Mouse (Mus musculus): Measurements from ENCODE around the gene H2-Ke6. TPM values are rescaled to one million over a fixed set of nuclear protein-coding genes. Genes with fewer than 3 reads are reported as not detected.

H2-Ke6 gene
- polyA plus RNA-seq, 1 experiment = 24.5 TPM

GRCm38 (mm10) chr17:34029150-34029889, 1.5 kb upstream of the H2-Ke6 start:
- H3K4me1 ChIP-seq (ENCODE audit: control insufficient read depth, insufficient read depth, low read length) = peaks cover 49% of the 10 kb centered on the region
- H3K4me3 ChIP-seq (ENCODE audit: control insufficient read depth, low read depth, low read length) = no peak overlapping the region
- no peaks in the 10 kb centered on the region for H3K36me3 ChIP-seq (ENCODE audit: control insufficient read depth, insufficient read depth, low read length)
- H3K27me3 ChIP-seq (ENCODE audit: control insufficient read depth, insufficient read depth, low read length) = no peaks in the 10 kb centered on the region
- TF ChIP-seq POLR2A (IDR thresholded peaks at IDR 0.05; ENCODE audit: control insufficient read depth, low read depth, low read length) = no peak
- no peak overlapping the region for H3K27ac ChIP-seq (ENCODE audit: control insufficient read depth, insufficient read depth, low read depth, low read length)

- Histone ChIP-seq H3K4me3 (ENCODE audit: control insufficient read depth, low read depth, low read length) (no peak overlapping the region), H3K27ac (ENCODE audit: control insufficient read depth, insufficient read depth, low read depth, low read length) (no peak overlapping the region), H3K4me1 (ENCODE audit: control insufficient read depth, insufficient read depth, low read length) (peaks cover 52% of the 10 kb centered on the region), H3K27me3 (ENCODE audit: control insufficient read depth, insufficient read depth, low read length) (no peaks in the 10 kb centered on the region), H3K36me3 (ENCODE audit: control insufficient read depth, insufficient read depth, low read length) (no peaks in the 10 kb centered on the region)
- TF ChIP-seq POLR2A (IDR thresholded peaks at IDR 0.05; ENCODE audit: control insufficient read depth, low read depth, low read length) (no peak), CTCF (IDR thresholded peaks at IDR 0.05; ENCODE audit: control insufficient read depth, insufficient read depth, insufficient replicate concordance, low read depth, low read length) (no peak)
Measured at GRCm38 (mm10) chr17:34028501-34029149, 765 bp upstream of the H2-Ke6 start.

GRCm38 (mm10) chr17:34026917-34027655, 774 bp downstream of the H2-Ke6 start:
- TF ChIP-seq CTCF (IDR thresholded peaks at IDR 0.05; ENCODE audit: control insufficient read depth, insufficient read depth, insufficient replicate concordance, low read depth, low read length) (no peak), POLR2A (IDR thresholded peaks at IDR 0.05; ENCODE audit: control insufficient read depth, low read depth, low read length) (0 out of 2 replicates have a peak, but pooled peaks have one; percentile 17)
- Histone ChIP-seq H3K27me3 (ENCODE audit: control insufficient read depth, insufficient read depth, low read length) (no peaks in the 10 kb centered on the region), H3K27ac (ENCODE audit: control insufficient read depth, insufficient read depth, low read depth, low read length) (peak overlapping the region; percentile 52), H3K4me1 (ENCODE audit: control insufficient read depth, insufficient read depth, low read length) (peaks cover 46% of the 10 kb centered on the region), H3K36me3 (ENCODE audit: control insufficient read depth, insufficient read depth, low read length) (peaks cover 2% of the 10 kb centered on the region; the same call in 1 of the 2 replicates), H3K4me3 (ENCODE audit: control insufficient read depth, low read depth, low read length) (peak overlapping the region; percentile 83)

- H3K27ac ChIP-seq (ENCODE audit: control insufficient read depth, insufficient read depth, low read depth, low read length) = no peak overlapping the region
- H3K36me3 ChIP-seq (ENCODE audit: control insufficient read depth, insufficient read depth, low read length) = peaks cover 2% of the 10 kb centered on the region; the same call in 1 of the 2 replicates
- H3K4me1 ChIP-seq (ENCODE audit: control insufficient read depth, insufficient read depth, low read length) = peaks cover 48% of the 10 kb centered on the region
- H3K4me3 ChIP-seq (ENCODE audit: control insufficient read depth, low read depth, low read length) = no peak overlapping the region
- no peak for TF ChIP-seq CTCF (IDR thresholded peaks at IDR 0.05; ENCODE audit: control insufficient read depth, insufficient read depth, insufficient replicate concordance, low read depth, low read length)
- TF ChIP-seq POLR2A (IDR thresholded peaks at IDR 0.05; ENCODE audit: control insufficient read depth, low read depth, low read length) = no peak
- H3K27me3 ChIP-seq (ENCODE audit: control insufficient read depth, insufficient read depth, low read length) = no peaks in the 10 kb centered on the region
Measured at GRCm38 (mm10) chr17:34026221-34026620, 1.6 kb downstream of the H2-Ke6 start.

- Histone ChIP-seq H3K4me3 (ENCODE audit: control insufficient read depth, low read depth, low read length) (no peak overlapping the region), H3K36me3 (ENCODE audit: control insufficient read depth, insufficient read depth, low read length) (peaks cover 2% of the 10 kb centered on the region; the same call in 1 of the 2 replicates), H3K4me1 (ENCODE audit: control insufficient read depth, insufficient read depth, low read length) (peaks cover 48% of the 10 kb centered on the region), H3K27ac (ENCODE audit: control insufficient read depth, insufficient read depth, low read depth, low read length) (no peak overlapping the region), H3K27me3 (ENCODE audit: control insufficient read depth, insufficient read depth, low read length) (no peaks in the 10 kb centered on the region)
- TF ChIP-seq POLR2A (IDR thresholded peaks at IDR 0.05; ENCODE audit: control insufficient read depth, low read depth, low read length) = no peak
- TF ChIP-seq CTCF (IDR thresholded peaks at IDR 0.05; ENCODE audit: control insufficient read depth, insufficient read depth, insufficient replicate concordance, low read depth, low read length) = no peak
Measured at GRCm38 (mm10) chr17:34025756-34026151, 2.1 kb downstream of the H2-Ke6 start.

GRCm38 (mm10) chr17:34024861-34025755, 2.8 kb downstream of the H2-Ke6 start:
- peak overlapping the region; percentile 12 for H3K27ac ChIP-seq (ENCODE audit: control insufficient read depth, insufficient read depth, low read depth, low read length)
- H3K4me1 ChIP-seq (ENCODE audit: control insufficient read depth, insufficient read depth, low read length) = peaks cover 44% of the 10 kb centered on the region

More at GRCm38 (mm10) chr17:34024861-34025755, 2.8 kb downstream of the H2-Ke6 start:
- H3K4me3 ChIP-seq (ENCODE audit: control insufficient read depth, low read depth, low read length) = peak overlapping the region; percentile 85
- H3K27me3 ChIP-seq (ENCODE audit: control insufficient read depth, insufficient read depth, low read length) = no peaks in the 10 kb centered on the region
- H3K36me3 ChIP-seq (ENCODE audit: control insufficient read depth, insufficient read depth, low read length) = peaks cover 2% of the 10 kb centered on the region; the same call in 1 of the 2 replicates
- no peak for TF ChIP-seq CTCF (IDR thresholded peaks at IDR 0.05; ENCODE audit: control insufficient read depth, insufficient read depth, insufficient replicate concordance, low read depth, low read length)
- no peak for TF ChIP-seq POLR2A (IDR thresholded peaks at IDR 0.05; ENCODE audit: control insufficient read depth, low read depth, low read length)

All from testis, adult 2 months (tissue).